Mouse (Mus musculus): ENCODE measurements around the gene Zfp119a.

GRCm38 (mm10) chr17:55821566-55821965 is 57.2 kb downstream of the Zfp119a start:
- no peak for TF ChIP-seq POLR2A (IDR thresholded peaks at IDR 0.05; ENCODE audit: borderline replicate concordance, extremely low read depth, insufficient read depth, insufficient read length, poor library complexity, severe bottlenecking)
- TF ChIP-seq CTCF (IDR thresholded peaks at IDR 0.05; ENCODE audit: borderline replicate concordance, extremely low read depth, insufficient read depth, insufficient read length) = no peak
